Mouse (Mus musculus) skeletal muscle tissue, adult 2 months (tissue): Measurements from ENCODE around the gene Ralgps1.
A peak's percentile ranks its signal among the peaks of the same experiment; 100 is the strongest.
"Not testable (repeated sequence)": the region's sequence is repeated elsewhere in the genome, so short reads cannot be mapped to it uniquely, and the experiment has no call there.

ENCODE experiments used
- DNase-seq: peaks from one replicate; pipeline ENCODE4 v3.0.0-alpha.2; 2012; ENCODE audit warnings: low read depth, low spot score

The Ralgps1 gene

GRCm38 (mm10) chr2:33215177-33215699 is 156.0 kb downstream of the Ralgps1 start:
- peak; percentile 64 for DNase-seq

GRCm38 (mm10) chr2:33211263-33211662 is 160.0 kb downstream of the Ralgps1 start:
- DNase-seq: not testable (repeated sequence)

GRCm38 (mm10) chr2:33210841-33211240 is 160.4 kb downstream of the Ralgps1 start:
- no peak for DNase-seq

GRCm38 (mm10) chr2:33208134-33208533 is 163.2 kb downstream of the Ralgps1 start:
- no peak for DNase-seq

- DNase-seq: no peak
Observed at GRCm38 (mm10) chr2:33207069-33207468, 164.2 kb downstream of the Ralgps1 start.

- no peak for DNase-seq
Observed at GRCm38 (mm10) chr2:33205939-33206525, 165.3 kb downstream of the Ralgps1 start.

GRCm38 (mm10) chr2:33204980-33205379 is 166.3 kb downstream of the Ralgps1 start:
- no peak for DNase-seq

- peak; percentile 65 for DNase-seq
Observed at GRCm38 (mm10) chr2:33203284-33203683, 168.0 kb downstream of the Ralgps1 start.

GRCm38 (mm10) chr2:33200368-33201068 is 170.8 kb downstream of the Ralgps1 start:
- DNase-seq: no peak

- no peak for DNase-seq
Observed at GRCm38 (mm10) chr2:33189976-33190375, 181.3 kb downstream of the Ralgps1 start.

- peak; percentile 95 for DNase-seq
Observed at GRCm38 (mm10) chr2:33188925-33189670, 182.2 kb downstream of the Ralgps1 start.

- DNase-seq: no peak
Observed at GRCm38 (mm10) chr2:33187874-33188273, 183.4 kb downstream of the Ralgps1 start.

- no peak for DNase-seq
Observed at GRCm38 (mm10) chr2:33186505-33186904, 184.8 kb downstream of the Ralgps1 start.

GRCm38 (mm10) chr2:33185258-33185657 is 186.0 kb downstream of the Ralgps1 start:
- DNase-seq: no peak

- DNase-seq: peak; percentile 77
Observed at GRCm38 (mm10) chr2:33184641-33185040, 186.6 kb downstream of the Ralgps1 start.

GRCm38 (mm10) chr2:33183321-33183720 is 188.0 kb downstream of the Ralgps1 start:
- DNase-seq: no peak

- peak; percentile 62 for DNase-seq
Observed at GRCm38 (mm10) chr2:33179930-33180630, 191.2 kb downstream of the Ralgps1 start.

- no peak for DNase-seq
Observed at GRCm38 (mm10) chr2:33179171-33179929, 191.9 kb downstream of the Ralgps1 start.

- DNase-seq: peak; percentile 85
Observed at GRCm38 (mm10) chr2:33178243-33178932, 192.9 kb downstream of the Ralgps1 start.
